Mouse (Mus musculus) urinary bladder, adult 18-20 months (tissue): ENCODE results near the gene Pi4kb.

Experiments used
- DNase-seq, 2 experiments: peaks; one replicate each; pipeline ENCODE4 v3.0.0; 2022; ENCODE audit warnings: low spot score in 2 of 2, mixed read lengths in 2 of 2

Pi4kb gene

GRCm38 (mm10) chr3:95056275-95056674 is 81.7 kb downstream of the Pi4kb start:
- no peak for DNase-seq
